23 mouse cellular contexts compared by ENCODE assay signal in genomic region chr11:4522142-4522664, GRCm38 (mm10).
"Had no signal": no experiment of that assay in that cellular context is flagged by ENCODE, and none has a peak within 500 bp of the region (broad histone marks: within the 10 kb centered on the region; RNA-seq: fewer than 3 reads in every experiment).

No protein-coding gene starts in this region.

- H3K27me3 ChIP-seq: heart, embryonic 12.5 days; hindbrain, embryonic 12.5 days; intestine, embryonic 15.5 days; kidney, embryonic 15.5 days; limb, embryonic 12.5 days had no signal

- H3K27ac ChIP-seq: gastrocnemius, adult 2 months; heart, embryonic 10.5 days; hindbrain, embryonic 10.5 days; hindbrain, embryonic 12.5 days; hindbrain, embryonic 14.5 days; intestine, embryonic 15.5 days; kidney, embryonic 15.5 days; kidney, postnatal 0 days; layer of hippocampus, adult 2 months; left cerebral cortex, adult 2 months; limb, embryonic 10.5 days; limb, embryonic 12.5 days had no signal

- H3K36me3 ChIP-seq: intestine, embryonic 15.5 days had no signal

- DNase-seq: gastrocnemius, adult 2 months; gastrocnemius, postnatal 10 days; gastrocnemius, postnatal 25 days; heart, adult 18-20 months; heart, postnatal 10 days; heart, postnatal 4 days; kidney, adult 18-20 months; kidney, adult 9 months; kidney, postnatal 14 days; kidney, postnatal 4 days; liver had no signal

- H3K4me3 ChIP-seq: gastrocnemius, adult 2 months; heart, embryonic 10.5 days; heart, embryonic 12.5 days; hindbrain, embryonic 10.5 days; hindbrain, embryonic 12.5 days; intestine, embryonic 15.5 days; kidney, embryonic 15.5 days; layer of hippocampus, adult 2 months; left cerebral cortex, adult 2 months; limb, embryonic 10.5 days; limb, embryonic 12.5 days had no signal

- H3K4me1 ChIP-seq: heart, embryonic 10.5 days; heart, embryonic 12.5 days; hindbrain, embryonic 10.5 days; hindbrain, embryonic 12.5 days; intestine, embryonic 15.5 days; kidney, embryonic 15.5 days; limb, embryonic 10.5 days; limb, embryonic 12.5 days had no signal
